Mouse (Mus musculus) urinary bladder, adult 18-20 months (tissue): ENCODE results near the gene Gse1.

Experiments
- DNase-seq, 2 experiments: peaks; one replicate each; pipeline ENCODE4 v3.0.0; 2022; ENCODE audit warnings: low spot score in 2 of 2, mixed read lengths in 2 of 2

Gse1 gene

GRCm38 (mm10) chr8:120607885-120608284, 379.6 kb downstream of the Gse1 start:
- peak in 1 of 2 experiments; percentile 77 for DNase-seq

- DNase-seq = no peak
These were observed 382.6 kb downstream of the Gse1 start for GRCm38 (mm10) chr8:120610824-120611223.

GRCm38 (mm10) chr8:120614491-120614890, 386.2 kb downstream of the Gse1 start:
- DNase-seq = no peak

DNA sequence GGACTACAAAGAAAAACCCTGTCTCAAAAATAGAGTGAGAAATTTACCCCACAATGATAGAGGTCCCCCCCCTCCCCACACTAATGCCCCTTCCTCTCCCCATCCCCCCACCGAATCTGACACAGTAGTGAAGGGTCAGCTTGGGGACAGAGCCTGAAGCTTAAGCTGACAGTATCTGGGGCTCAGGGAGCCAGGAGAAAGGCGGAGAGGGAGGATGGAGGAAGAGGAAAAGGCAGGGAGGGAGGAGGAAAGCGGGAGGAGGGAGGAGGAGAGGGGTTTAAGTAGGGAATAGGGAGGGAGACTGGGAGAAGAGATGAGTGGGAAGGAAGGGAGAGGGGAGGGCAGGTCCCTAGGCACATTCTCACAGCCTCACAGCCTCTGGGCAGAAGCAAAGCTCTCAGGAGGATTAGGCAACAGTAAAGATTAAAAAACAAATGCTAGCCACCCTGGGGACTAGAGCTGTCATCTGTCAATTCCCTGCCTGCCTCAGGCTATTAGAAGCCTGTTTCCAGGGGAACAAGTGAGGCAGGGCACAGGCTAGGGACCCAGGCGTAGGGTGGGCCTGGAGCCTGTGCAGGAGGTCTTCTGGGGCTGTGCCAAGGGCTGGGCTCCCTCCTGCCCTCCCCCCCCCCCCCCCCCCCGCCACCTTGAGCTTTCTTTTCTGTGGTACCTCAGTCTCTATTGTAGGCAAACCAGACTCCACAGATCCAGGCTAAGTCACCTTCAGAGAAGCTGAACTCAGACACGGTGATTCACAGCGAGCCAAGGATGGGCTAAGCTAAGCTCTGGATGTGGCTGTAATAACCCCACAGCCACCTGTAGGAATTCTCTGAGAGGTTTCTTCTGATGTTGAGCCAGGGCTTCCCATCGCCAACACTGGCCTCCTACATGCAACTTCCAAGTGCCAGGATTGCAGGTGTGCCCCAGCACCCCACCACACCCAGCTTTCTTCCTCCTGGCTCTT, 388.7 kb downstream of the Gse1 start:
- no peak for DNase-seq

DNA sequence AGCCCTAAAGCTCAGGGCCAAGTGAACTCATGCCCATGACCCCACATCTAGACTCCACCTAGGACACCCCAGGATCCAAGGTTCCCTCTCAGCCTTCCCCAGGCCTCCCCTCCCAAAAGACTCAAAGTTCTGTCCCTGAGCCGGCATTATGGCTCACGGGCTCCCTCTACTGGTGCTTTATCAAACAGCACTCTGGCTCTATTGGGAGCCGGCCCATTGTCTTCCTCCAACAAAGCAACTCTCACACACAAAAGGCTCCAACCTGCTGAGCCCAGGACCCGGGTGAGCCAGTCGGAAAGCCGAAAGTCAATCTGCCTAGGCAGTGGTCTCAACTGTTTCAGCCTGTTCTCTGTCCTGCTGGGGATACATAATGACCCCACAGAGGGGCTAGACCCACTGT, 389.9 kb downstream of the Gse1 start:
- peak; percentile 27 to 51 for DNase-seq

- no peak for DNase-seq
These were observed 391.3 kb downstream of the Gse1 start for GRCm38 (mm10) chr8:120619235-120620180.

DNA sequence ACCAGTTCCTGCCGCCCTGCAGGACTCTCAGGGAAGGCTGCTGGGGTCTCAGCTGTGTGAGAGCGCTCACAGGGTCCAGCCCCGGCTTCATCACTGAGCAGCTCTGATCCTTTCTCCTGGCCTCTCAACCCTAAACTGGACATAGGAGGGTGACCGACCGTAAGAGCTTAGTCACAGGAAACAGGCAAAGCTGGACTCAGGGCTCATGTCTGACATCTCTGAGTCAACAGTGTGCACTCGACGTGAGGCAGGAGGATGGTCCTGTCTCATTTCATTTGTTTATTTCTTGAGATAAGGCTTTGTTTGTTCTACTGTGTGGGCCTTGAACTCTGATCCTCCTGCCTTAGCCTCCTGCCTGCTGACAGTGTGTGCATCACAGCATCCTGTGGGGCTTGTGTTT, 392.2 kb downstream of the Gse1 start:
- DNase-seq = no peak

DNA sequence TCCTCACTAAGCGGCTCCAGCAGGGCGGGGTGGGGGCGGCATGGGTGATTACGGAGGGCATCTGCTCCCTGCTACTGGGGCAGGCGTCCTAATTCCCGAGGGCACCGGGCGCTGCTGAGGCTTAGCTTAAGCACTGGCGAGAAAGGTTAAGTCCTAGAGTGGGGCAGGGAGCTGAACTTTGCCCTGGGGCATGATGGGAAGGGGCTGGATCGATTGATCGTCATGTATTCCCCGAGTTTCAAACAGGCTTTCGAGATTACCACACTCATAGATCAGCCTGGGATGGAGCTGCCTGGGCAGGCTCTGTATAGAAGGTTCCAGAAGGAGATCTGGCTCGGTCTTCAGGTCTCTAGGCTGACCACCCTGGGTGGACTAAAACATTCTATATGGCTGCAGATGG, 393.9 kb downstream of the Gse1 start:
- no peak for DNase-seq

DNA sequence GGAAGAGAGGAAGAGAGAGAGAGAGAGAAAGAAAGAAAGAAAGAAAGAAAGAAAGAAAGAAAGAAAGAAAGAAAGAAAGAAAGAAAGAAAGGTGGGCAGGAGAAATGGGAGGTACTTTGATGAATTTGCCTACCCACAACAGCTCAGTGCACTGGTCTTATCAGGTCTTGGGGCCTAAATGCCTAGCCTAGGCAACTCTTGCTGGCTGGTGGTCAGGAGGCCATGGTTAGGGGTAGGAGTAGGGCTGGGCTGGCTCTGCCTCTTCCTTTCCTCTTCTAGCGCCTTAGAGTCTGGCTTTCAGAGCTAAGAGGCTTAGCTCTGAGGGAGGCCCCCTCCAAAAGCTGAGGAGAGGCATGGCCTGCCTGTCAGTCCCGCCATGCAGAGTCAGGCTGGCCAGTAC, 395.4 kb downstream of the Gse1 start:
- no peak for DNase-seq

DNA sequence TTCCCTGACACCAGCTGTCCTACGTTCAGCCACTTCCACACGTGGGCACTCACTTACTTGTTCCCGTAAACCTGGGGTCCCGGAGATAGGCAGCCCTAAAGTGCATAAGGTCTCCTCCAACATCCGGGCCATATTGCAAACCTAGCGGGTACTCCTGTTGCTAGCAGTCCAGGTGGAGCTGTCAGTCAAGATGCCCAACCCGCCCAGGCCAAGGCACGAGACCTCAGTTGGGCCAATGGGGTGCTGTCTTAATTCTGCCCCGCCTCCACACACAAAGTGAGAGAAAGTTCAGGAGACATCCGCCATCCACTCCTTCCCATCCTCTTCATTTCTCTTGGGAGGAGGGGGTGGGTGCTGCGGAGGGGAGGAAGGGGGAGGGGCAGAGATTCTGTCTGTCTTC, 398.2 kb downstream of the Gse1 start:
- no peak for DNase-seq

GRCm38 (mm10) chr8:120627298-120627697, 399.0 kb downstream of the Gse1 start:
- no peak for DNase-seq

DNA sequence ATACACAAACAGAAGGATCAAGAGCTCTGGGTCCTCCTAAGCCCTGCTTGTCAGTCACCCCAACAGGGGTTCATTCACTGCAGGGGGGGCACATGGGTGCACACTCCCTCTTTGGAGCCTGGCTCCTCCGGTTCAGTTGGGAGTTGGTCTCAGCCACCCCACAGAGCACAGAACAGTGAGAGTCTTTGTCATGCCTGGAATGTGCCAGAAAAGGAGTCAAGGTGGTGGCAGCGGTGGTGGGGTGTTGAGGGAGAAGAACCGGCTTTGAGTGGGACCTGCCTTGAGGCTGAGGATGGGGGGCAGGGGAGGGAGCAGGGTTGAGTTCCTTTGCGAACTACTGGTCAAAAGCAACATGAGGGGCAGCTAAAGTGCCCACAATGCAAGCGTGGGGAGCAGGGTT, 401.8 kb downstream of the Gse1 start:
- no peak for DNase-seq

GRCm38 (mm10) chr8:120630848-120631247, 402.6 kb downstream of the Gse1 start:
- DNase-seq = no peak
